Mouse (Mus musculus) leukemia stem cell, adult 10-12 weeks (primary cell): ENCODE results near the gene Bmp8a. TPM values are rescaled to one million over a fixed set of nuclear protein-coding genes. Genes with fewer than 3 reads are reported as not detected.

Experiments
- polyA plus RNA-seq: library from polyadenylated mRNA; stranded (reverse); fragments of >175 nt; gene quantifications from 2 replicates; pipeline ENCODE4 v1.2.3, GENCODE M21; 2012; ENCODE audit warnings: low replicate concordance

The Bmp8a gene
- 0.09 and 0.47 TPM in 2 replicates for polyA plus RNA-seq

DNA sequence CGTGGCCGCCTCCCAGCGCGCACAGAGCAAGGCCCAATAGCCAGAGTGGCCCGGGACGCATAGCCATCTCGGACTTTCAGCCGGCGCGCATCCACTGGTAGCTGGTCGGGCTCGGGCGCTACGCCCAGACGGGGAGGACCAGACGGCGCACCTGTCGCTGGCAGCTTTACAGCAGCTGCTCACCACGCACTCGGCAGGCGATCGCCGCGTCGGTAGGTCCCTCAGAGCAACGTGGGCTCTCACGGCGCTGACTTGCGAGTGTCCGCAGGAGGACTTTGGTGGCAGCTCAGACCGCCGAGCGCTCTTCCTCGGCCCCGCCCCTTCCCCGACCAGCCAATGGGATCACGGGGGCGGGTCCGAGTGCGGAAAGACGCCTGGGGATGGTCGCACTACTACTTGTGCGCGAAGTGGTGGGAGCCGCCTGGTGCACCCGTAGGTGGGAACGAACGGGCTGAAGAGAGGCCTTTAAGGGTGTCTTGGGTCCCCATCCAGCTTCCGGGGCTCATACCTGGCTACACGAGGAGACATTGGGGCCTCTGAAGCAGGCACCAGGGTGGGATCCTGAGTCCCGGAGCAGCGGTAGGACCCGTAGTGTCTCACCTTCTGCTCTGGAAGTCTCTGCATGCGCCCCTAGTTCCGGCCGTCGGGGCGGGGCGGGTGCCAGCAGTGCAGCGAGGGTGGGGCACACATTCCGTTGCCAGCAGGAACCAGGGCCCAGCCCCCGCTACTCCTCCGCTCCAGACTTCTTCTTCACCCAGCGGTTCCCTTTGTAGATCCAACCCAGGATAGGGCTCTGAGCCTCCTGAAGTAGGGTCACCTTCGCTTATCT, at the start of gene Bmp8a:
Bmp8a (minus strand) TSS at position 611 of the 829 bp plus-strand sequence.

DNA sequence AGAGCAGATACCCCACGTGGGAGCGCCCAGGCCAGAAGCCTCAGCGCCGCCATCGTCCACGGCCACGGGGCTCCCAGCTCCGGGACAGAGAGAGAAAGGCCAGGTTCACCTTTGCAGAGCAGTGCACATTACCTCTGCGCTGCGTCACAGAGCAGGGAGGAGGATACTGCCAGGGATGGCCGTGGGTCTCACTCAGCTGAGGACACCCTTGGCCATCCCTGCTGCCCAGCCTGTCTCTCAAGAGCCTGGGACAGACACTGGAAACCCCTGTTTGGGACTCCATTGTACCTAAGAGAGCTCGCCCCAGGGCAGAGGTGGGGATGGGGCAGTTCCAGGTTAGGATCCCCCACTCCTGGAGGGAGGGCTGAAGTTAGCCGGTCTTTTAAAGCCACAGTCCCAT, 19.5 kb downstream of the Bmp8a start, which contains the start of gene Oxct2a:
Oxct2a (minus strand) TSS at position 101 of the 400 bp plus-strand sequence.

Other genes starting within 250 kb of the Bmp8a start
- 0.34 TPM in 1 of 2 replicates, not detected in the other for gene Bmp8b, start 238.1 kb downstream of the Bmp8a start, polyA plus RNA-seq
- gene Oxct2b, start 227.0 kb downstream of the Bmp8a start, polyA plus RNA-seq: 0.10 TPM in 1 of 2 replicates, not detected in the other
- gene Ppie, start 203.3 kb downstream of the Bmp8a start, polyA plus RNA-seq: 3.6 and 5.4 TPM in 2 replicates
- gene Hpcal4, start 160.0 kb downstream of the Bmp8a start, polyA plus RNA-seq: 0.14 TPM in 1 of 2 replicates, not detected in the other
- gene Nt5c1a, start 141.7 kb downstream of the Bmp8a start, polyA plus RNA-seq: not detected in 2 replicates
- gene Heyl, start 109.7 kb downstream of the Bmp8a start, polyA plus RNA-seq: 0.21 and 0.27 TPM in 2 replicates
- 2,411 and 2,553 TPM in 2 replicates for gene Pabpc4, start 80.9 kb downstream of the Bmp8a start, polyA plus RNA-seq
- not detected in 2 replicates for gene Oxct2a, start 19.6 kb downstream of the Bmp8a start, polyA plus RNA-seq